Mouse (Mus musculus) gonadal fat pad, adult 2 months (tissue): ENCODE measurements at regions not wholly inside any gene's neighbourhood (a gene's known extent, or its start where the extent isn't known, plus 50 kb on each side); places are given as distances from the start of the nearest gene placed in this dataset.

Experiments
- DNase-seq: peaks from one replicate; pipeline ENCODE4 v3.0.0-alpha.2; 2012; ENCODE audit warnings: low read depth

- no peak for DNase-seq
Observed at GRCm38 (mm10) chr10:117515777-117516501, 113.4 kb upstream of the Cpm start.

GRCm38 (mm10) chr10:117515039-117515438, 114.3 kb upstream of the Cpm start:
- no peak for DNase-seq

GRCm38 (mm10) chr10:117513925-117514546, 115.3 kb upstream of the Cpm start:
- DNase-seq, result no peak

- no peak for DNase-seq
Observed at GRCm38 (mm10) chr10:117512424-117513257, 116.7 kb upstream of the Cpm start.

DNA sequence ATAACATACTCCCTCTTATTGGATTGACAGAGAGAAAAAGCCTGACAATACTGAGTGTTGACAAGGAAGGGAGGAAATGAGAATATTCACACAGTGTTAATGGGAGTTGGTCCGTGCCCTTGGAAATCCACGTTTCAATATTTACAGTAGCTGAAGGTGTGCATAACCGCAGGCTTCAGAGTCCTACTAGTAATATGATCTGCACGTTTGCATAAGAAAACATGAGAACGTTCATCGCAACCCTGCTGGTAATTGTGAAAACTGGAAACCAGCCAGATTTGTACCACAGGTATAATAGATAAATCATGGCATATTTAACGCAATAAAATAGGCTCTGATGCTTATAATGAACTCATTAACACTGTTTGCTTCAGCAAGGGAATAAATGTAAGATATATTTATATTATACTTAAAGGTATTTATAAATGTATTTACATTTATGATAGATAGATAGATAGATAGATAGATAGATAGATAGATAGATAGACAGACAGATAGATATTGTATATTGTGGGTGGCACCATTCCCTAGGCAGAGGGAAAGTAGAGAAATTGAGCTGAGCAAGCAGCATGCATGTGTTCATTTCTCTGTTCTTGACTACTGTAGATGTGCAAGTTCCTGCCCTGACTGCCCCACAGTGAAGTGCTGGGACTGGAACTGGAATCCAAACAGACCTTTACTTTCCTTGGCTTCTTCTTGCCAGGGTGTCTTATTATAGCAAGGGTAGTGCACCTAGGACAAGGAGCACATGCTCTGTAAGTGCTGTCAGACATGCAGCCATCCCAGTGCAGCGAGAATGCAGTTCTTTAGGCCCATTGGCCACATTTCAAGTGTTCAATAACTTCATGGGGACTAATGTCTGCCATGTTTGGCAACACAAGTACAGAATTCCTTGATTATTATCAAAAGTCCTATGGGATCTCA, 117.6 kb upstream of the Cpm start:
- DNase-seq, result no peak

DNA sequence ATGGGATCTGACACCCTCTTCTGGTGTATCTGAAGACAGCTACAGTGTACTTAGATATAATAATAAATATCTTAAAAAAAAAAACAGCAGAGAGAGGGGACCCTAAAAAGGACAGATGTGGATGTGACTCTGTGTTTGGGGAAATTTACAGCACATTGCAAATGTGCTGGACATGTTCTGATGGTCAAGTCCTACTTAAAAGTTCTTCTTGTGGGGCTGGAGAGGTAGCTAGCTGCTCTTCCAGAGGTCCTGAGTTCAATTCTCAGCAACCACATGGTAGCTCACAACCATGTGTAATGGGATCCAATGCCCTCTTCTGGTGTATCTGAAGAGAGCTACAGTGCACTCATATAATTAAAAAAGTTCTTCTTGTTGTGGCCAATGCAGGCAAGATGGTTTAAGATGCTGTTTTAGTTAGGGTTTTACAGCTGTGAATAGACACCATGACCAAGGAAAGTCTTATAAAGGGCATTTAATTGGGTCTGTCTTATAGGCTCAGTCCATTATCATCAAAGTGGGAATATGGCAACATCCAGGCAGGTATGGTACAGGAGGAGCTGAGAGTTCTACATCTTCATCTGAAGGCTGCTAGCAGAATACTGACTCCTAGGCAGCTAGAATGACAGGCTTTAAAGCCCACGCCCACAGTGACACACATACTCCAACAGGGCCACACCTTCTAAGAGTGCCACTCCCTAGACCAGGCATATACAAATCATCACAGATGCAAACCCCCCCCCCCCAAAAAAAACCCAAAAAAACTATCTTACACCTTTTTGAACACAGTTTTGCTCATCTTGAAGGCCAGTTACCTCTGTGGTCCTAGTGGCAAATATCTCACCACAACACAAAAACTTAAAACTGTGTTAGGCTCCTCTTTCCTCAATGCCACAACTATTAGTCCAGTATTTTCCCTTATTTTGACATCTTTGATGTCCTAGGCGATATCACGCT, 118.5 kb upstream of the Cpm start:
- DNase-seq, result no peak

DNA sequence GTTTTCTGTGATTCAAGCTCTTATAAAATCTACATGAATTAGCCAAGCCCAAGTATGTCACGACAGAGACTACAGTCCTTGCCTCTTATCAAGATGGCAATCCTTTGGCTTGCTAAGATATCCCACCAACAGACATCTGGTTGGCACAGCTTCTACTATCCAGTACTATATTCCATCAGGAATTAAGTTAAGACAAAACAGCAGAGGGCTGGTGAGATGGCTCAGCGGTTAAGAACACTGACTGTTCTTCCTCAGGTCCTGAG, 119.1 kb upstream of the Cpm start:
- DNase-seq, result no peak

GRCm38 (mm10) chr10:117509431-117510223, 119.7 kb upstream of the Cpm start:
- DNase-seq, result no peak

- DNase-seq, result no peak
Observed at GRCm38 (mm10) chr10:117506252-117506992, 122.9 kb upstream of the Cpm start.

DNA sequence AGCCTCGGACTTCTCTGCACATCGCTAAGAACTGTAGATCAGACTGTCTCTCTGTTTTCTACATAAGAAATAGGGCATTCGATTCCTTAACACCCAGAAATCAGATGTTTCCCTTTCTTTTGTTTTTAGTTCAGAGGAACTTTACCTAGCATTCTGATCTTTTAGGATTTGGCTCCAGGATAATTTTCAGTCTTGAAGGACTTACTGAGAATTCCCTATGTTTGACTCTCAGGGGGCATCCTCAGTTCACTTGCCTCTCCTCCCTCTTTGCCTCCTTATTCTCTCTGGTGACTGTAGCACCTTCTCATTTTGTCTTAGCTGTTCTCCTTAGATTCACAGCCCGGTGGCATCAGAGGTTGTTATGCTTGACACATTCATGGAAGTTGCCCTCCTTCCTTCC, 123.8 kb upstream of the Cpm start:
- DNase-seq, result no peak

GRCm38 (mm10) chr10:117505057-117505456, 124.2 kb upstream of the Cpm start:
- no peak for DNase-seq

- DNase-seq, result no peak
Observed at GRCm38 (mm10) chr10:117504267-117504902, 124.6 kb upstream of the Cpsf6 start.

GRCm38 (mm10) chr10:117503222-117504184, 123.7 kb upstream of the Cpsf6 start:
- DNase-seq, result no peak

- DNase-seq, result no peak
Observed at GRCm38 (mm10) chr10:117502731-117503130, 122.9 kb upstream of the Cpsf6 start.

GRCm38 (mm10) chr10:117502135-117502534, 122.3 kb upstream of the Cpsf6 start:
- no peak for DNase-seq

GRCm38 (mm10) chr10:117501426-117501825, 121.6 kb upstream of the Cpsf6 start:
- DNase-seq, result no peak

- no peak for DNase-seq
Observed at GRCm38 (mm10) chr10:117500457-117501108, 120.8 kb upstream of the Cpsf6 start.
